Mouse (Mus musculus): ENCODE measurements around the gene Rhoj.
"Not testable (repeated sequence)": the region's sequence is repeated elsewhere in the genome, so short reads cannot be mapped to it uniquely, and the experiment has no call there.

Gene Rhoj

DNA sequence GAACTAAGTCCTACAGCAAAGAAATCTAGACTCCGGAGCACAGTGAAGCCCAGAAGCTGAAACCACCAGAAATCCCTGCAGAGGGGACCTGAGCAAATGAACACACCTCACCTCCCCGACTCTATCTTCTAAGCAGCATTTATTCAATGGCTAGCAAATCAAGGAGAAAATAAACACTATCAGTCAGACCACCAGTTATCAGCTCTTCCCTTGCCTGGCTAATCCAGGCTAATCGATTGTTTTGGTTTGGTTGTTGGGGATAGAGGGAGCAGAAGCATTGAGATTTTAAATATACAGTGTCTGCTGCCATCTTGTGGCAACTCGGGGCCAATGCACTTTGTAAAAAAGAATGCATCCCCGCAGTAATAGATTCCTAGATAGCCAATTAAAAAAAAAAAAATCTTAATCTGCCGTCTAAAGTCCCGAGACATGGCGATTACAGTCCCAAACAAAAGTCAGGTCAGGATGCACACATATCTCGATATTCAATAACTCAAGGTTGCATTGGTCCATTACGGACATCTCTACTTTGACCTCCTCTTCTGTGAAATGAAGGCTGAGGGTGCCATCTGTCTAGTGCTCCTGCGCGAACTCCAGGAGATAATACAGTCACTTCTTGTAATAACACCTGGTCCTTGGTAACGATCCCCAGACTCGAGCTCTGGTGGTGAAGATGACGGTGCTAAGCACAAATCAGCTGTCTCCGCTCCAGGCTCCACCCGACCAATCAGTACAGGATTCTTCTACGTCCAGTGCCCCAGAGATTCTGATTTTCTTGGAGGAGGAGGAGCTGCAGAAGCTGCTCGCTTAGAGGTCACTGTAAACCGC lies 81.4 kb downstream of the Rhoj start:
- in situ Hi-C loops (cut with MboI; ENCODE audit: low sequenced_read_pairs), result loop anchor here (10.0 kb wide), 1 partner anchor 1065 kb away; no protein-coding TSS in a partner anchor

DNA sequence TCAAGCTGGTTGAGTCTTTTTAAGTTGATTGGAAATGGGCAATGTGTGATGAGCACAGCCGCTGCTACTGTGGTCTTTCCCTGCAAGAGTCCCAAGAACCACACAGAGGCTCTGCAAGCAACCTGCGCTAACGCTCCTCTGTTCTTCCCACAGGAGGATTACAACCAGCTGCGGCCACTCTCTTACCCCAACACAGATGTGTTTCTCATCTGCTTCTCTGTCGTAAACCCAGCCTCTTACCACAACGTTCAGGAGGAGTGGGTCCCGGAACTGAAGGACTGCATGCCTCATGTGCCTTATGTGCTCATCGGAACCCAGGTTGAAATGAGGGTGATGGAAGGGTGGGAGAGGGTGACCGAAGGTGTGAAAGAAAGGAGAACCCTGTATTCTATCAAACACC lies 83.4 kb downstream of the Rhoj start:
- in situ Hi-C loops (cut with MboI; ENCODE audit: low sequenced_read_pairs), result loop anchor here (10.0 kb wide), 1 partner anchor 1067 kb away; no protein-coding TSS in a partner anchor

DNA sequence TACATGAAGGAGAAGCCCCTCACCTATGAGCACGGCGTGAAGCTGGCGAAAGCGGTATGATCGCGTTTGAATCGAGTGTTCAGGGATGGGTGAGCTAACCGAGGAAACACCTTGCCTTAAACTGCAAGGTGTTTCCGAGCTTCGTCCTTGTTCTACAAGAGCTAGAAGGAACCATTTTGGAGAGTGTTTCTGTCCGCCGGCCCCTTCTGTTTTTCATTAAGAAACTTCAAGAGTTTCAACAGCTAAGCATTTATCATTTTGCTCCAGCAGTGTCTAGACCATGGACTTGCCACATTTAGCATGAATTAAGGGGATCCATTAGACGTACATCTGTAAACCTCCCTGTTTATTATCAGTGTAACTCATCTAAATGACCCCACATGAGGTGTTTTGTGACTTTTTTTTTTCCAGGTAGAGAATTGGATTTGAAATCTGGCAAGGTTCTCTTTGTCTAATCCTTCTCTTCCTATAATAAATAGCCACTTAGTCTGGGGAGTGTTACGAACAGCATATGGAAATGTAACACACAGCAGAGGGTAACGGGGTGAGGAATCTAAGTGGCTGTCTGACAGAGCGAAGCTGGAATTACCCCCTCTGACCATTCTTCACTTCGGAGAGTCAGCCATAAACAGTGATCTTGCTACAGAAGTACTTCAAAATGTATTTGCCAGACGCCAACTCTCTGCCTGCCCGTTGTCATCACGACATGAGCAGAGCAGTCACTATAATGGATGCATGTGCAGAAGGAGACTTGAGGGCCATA lies 86.1 kb downstream of the Rhoj start:
- in situ Hi-C loops (cut with MboI; ENCODE audit: low sequenced_read_pairs), result loop anchor here (10.0 kb wide), 1 partner anchor 1069 kb away; no protein-coding TSS in a partner anchor

DNA sequence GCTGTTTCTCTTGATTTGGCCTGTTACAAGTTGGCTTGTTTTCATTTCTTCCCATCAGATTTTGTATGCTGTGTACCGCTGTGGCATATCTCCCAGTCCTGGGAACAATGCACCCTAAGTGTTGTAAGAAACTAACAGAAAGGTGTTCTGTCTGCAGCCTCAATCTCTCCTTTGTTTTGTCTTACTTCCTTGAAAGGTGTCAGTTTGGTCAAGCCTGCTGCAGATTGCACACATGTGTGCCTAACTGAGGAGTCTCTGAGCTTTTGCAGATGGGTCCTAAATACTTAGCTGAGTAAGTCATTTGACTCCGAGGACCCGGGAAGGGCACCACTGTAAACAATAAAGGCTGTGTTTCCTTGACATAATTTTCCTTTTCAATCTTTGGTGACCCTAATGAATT lies 88.5 kb downstream of the Rhoj start:
- in situ Hi-C loops (cut with MboI; ENCODE audit: low sequenced_read_pairs), result loop anchor here (10.0 kb wide), 1 partner anchor 1072 kb away; no protein-coding TSS in a partner anchor

DNA sequence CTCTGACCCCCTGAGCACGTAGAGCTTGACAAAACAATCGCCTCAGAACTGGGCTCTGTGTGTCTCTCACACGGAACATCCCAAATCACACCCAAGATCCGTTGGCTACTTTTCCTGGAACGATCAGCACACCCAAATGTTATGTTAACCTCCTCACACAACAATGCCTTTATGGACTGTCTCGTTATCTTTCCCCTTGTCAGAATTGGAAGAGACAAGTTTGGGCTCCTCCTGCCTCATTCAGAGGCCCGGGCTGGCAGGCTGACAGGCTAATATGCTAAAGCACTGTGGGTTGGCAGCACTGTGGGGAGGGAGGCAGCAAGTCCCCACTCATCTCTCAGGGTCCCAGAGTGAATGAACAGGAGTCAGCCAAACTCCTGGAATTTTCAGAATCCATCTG lies 89.0 kb downstream of the Rhoj start:
- in situ Hi-C loops (cut with MboI; ENCODE audit: low sequenced_read_pairs), result loop anchor here (10.0 kb wide), 1 partner anchor 1072 kb away; no protein-coding TSS in a partner anchor

DNA sequence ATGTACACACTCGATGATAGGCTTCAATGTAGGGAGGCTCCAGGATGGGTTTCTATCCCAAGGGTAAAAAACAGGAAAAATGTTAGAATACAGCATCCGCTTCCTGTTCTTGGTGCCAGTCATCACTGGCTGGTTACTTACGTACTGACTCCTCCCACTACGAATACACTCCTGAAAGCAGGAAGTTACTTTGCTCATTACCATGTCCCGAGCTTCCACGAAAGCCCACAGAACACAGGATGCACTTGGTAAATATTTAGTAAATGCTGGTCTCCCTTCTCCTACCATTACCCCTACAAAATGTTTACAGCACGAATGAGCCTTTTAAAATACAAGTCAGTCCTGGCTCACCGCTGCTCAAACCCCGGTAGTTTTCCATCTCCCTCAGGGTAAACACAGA lies 104.8 kb downstream of the Rhoj start:
- in situ Hi-C loops (cut with MboI; ENCODE audit: low sequenced_read_pairs), result no loop called here

DNA sequence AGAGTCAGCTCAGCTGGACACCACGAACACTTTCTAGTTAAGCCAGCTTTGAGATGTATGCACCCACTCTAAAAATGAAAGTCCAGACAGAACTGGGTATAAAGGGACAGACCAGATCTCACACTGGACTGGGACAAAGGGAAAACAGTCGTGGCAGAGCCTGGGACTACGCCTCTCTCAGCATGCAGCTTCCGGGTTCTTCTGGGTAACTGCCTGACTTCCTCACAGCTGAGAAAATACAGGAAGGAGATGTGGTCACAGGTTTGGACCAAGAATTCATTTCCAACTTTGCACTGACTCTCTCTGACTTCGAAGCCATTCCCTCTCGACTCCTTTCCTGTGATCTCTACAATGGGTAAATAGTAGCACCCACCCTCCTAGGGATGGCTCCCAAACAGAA lies 106.9 kb downstream of the Rhoj start:
- in situ Hi-C loops (cut with MboI; ENCODE audit: low sequenced_read_pairs), result no loop called here

DNA sequence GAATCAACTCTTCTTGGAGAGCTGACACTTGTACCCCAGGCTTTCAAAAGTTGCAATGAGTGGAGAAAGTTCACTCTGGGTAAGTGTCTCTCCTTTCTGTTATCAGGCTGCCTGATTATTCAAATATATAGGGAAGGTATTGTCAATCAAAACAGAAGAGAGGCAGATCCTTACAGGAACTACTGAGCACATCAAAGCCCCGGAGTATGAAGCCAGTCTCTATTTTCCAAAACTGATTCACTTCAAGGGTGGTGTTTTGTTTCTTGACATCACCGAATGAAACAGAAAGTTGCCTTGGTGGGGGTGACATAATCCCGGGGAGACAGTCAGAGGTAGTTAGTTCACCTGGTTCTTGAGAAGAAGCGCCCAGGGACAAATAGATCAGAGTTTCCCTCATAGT lies 108.6 kb downstream of the Rhoj start, which contains the start of gene Gphb5:
TSS of gene Gphb5 (minus strand) at position 101 of the 400 bp plus-strand sequence.
- in situ Hi-C loops (cut with MboI; ENCODE audit: low sequenced_read_pairs), result no loop called here

DNA sequence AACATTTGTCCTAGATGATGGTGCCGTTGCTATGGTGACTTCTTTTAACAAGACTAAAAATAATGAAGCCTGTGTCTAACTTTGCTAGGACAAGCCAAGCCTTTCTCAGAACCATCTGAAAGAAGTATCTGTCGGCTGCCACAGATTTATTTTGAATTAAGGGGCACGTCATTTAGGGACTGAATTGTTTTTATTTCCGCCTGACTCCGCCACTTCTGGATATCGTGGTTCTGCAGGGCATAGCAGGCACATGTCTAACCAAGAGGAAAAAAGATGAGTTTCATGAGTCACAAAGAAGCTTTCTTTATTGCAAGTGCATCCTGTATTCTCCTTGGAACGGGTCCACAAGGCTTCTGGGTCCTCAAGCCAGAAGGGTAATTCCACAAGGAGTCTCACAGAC lies 116.2 kb downstream of the Rhoj start:
- in situ Hi-C loops (cut with MboI; ENCODE audit: low sequenced_read_pairs), result no loop called here

DNA sequence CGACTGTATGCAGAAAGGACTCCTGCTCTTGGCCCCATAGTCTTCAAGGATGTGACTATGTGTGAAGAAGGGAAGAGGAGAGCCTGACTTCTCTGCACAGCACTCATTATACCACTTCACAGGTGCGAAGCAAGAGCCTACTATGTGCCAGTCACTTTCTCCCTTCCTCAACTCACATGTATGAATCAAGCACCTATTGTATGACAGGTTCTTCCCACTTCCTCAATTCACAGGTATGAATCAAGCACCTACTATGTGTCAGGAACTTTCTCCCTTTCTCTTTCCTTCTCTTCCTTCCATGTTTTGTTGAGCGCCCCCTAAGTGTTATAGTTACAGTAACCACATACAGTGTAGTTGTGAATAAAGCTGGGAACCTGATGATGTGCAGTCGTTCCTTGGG lies 116.7 kb downstream of the Rhoj start:
- in situ Hi-C loops (cut with MboI; ENCODE audit: low sequenced_read_pairs), result no loop called here

DNA sequence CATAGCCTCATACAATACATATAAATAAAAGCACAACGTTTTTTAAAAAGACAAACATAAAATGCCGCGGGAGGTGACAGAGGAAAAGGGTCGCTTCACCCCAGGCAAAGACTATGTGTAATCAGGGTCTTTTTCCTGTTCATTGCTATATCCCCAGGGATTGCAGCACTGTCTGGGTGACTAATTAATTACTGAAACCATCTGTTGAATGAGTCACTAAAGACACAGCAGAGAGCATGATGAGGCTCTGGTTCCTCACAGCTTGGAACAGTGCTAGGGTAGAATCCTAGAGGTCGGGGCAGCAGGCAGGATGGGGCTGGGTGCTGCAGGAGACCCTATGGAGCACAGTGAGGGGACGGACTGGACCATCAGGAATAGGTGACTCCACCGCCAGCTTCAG lies 117.8 kb downstream of the Rhoj start:
- in situ Hi-C loops (cut with MboI; ENCODE audit: low sequenced_read_pairs), result no loop called here

DNA sequence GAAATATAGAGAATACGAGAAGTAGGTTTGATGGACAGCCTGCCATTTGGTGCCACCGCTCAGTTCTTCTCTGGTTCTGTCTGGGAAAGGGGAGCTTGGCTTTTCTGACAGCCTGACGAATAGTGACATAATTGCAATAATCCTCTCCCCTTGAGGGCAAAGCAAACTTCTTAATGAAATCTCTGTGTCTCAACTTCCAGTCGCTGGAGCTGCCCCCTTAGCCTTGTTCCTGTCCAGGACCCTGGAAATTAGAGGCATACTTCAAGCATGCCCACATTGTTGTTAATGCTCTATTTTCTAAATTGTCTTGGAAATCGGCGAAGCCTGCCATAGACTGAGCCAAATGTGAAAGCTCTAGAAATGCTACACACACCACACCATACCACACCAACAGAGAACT lies 120.6 kb downstream of the Rhoj start:
- in situ Hi-C loops (cut with MboI; ENCODE audit: low sequenced_read_pairs), result no loop called here

DNA sequence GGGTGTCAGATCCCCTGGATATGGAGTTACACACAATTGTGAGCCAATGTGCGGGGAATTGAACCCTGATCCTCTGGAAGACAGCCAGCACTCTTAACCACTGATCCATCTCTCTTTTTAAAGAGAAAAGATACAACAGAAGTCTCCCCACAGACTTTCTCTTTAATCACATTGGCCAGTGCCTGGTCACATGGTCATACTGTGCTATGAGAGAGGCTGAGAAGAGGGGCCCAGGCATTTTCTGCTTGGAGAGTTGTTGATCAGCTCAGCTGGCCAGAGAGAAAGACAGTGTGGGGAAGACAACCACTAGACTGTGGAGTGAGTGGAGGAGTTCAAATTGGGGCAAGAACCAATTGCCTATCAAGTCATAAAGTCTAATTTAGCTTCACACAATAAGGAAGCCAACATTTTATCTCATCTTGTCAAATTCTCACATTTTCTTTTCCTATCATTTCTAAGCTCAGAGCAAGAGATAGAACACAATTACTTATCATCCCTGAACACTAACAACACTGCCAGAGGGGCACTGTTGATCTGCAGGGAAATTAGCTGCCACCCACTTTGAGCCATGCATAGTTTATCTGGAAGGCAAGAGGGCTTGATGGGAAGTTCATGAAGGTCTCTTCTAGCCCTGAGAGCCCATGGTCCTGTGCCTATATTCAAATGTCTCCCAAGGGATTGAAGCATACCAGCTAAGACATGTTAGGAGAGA lies 121.7 kb downstream of the Rhoj start:
- in situ Hi-C loops (cut with MboI; ENCODE audit: low sequenced_read_pairs), result no loop called here

DNA sequence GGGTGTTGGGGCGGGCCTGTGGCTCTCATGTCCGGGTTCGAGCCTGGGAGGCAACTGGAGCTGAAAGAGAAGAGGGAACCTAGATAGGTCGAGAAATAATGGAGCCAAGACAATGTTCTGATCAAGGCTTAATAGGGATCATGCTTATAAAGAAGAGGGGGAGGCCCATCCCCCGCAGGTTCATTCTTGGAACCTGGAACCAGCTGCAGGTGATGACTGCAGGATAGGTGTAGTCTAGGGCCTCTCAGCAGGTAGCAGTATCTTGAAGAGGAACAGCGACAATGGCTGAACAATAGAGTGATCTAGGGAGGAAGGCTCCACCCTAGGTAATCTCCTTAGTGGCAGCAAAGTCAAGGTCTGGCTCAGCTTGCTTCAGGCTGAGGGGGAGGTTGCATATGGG lies 124.3 kb downstream of the Rhoj start:
- in situ Hi-C loops (cut with MboI; ENCODE audit: low sequenced_read_pairs), result not testable (repeated sequence)

DNA sequence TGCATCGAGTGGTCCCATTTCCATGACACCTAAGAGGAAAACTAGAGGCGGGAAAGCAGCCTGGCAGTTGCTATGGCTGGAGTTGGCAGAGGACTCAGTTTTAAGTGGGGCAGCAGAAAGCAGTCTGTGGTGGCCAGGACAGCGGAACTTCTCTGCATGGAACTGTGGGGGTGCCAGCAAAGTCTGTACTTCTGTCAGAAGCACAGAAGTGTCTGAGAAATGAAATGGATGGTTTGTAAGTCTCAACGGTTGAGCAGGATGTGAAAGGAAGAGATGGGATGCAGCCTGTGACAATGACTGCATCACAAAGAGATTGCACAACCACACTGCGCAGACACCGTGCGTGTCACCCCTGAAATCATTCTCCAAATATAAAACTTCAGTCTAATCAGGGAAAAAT lies 138.1 kb downstream of the Rhoj start:
- in situ Hi-C loops (cut with MboI; ENCODE audit: low sequenced_read_pairs), result no loop called here

DNA sequence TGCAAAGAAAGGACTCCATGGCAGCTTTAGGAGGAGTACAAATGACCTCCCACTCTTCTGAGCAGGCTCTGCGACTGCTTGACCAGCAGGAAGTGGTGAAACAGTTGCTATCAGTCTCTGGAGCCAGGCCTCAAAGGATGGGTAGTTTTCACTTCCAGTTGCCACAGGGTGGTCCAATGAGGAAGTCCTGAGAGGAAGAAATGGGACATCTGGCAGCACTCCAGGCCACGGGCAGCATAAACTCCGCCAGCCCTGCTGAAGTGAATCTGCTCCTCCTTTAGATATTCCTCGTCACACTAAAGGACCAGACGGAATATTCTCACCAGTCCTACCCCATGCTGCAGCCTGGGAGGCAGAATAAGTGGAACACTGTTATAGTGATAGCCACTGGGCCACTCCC lies 140.8 kb downstream of the Rhoj start:
- in situ Hi-C loops (cut with MboI; ENCODE audit: low sequenced_read_pairs), result no loop called here

DNA sequence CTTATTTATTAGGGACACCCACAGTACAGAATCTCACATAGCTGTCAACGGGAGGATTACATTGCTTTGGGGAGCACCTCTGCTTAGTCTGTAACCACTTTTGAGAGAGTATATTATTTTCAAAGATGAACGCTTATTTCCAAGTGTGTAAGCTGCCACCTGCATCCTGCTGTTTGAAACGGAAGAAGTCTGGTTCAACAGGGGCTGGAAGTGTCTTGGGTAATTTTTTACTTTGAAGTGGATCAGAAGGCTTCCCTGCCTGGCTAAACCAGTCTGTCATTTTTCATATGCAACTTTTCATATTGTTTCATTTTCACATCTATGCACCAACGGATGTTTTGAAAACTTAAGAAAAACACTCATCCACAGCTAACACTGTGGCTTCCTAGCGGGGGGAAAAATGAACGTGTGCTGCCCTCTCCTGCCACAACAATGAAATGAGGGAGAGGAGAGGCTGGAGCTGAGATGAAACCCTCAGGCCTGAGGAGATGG lies 141.4 kb downstream of the Rhoj start:
- in situ Hi-C loops (cut with MboI; ENCODE audit: low sequenced_read_pairs), result no loop called here

DNA sequence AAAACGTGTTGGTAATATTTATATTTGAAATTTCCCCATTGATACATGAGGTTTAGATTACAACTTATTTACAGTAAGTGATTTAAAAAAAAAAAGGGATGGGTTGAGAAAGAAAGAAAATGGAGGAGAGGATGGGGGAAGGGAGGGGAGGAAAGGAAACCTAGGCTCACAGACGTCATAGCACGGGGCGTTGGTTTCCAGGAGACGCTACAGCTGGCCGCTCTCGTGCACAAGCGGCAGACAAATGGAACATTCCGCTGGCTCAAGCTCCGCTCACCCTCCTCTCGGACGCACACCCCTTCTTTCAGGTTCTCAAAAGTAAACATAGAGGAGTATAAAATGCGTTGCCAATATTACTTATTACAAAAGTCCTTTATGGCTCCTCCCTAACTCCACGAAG lies 141.9 kb downstream of the Rhoj start:
- in situ Hi-C loops (cut with MboI; ENCODE audit: low sequenced_read_pairs), result loop anchor here (25.0 kb wide), 1 partner anchor 312 kb away; no protein-coding TSS in a partner anchor

DNA sequence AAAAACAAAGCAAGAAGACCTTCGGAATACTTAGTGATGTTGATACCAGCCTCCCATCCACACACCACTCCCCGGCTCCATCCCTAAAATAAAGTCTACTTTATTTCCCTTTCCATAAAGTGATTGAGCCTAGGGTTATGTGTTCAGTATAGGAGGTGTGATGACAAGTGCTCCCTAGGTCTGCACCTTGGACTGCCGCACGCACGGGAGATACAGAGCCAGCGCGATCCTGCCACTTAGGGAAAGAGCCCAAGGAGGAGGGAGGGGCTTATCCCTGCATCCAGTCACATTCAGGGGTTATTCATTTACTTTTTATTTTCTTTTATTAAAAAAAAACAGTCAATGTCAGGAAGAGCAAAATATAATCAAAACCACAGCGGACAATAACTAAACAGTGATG lies 142.5 kb downstream of the Rhoj start:
- in situ Hi-C loops (cut with MboI; ENCODE audit: low sequenced_read_pairs), result loop anchor here (25.0 kb wide), 1 partner anchor 312 kb away; no protein-coding TSS in a partner anchor
